Comparison of ENCODE assay signal across 2 mouse cellular contexts in the genomic region with DNA sequence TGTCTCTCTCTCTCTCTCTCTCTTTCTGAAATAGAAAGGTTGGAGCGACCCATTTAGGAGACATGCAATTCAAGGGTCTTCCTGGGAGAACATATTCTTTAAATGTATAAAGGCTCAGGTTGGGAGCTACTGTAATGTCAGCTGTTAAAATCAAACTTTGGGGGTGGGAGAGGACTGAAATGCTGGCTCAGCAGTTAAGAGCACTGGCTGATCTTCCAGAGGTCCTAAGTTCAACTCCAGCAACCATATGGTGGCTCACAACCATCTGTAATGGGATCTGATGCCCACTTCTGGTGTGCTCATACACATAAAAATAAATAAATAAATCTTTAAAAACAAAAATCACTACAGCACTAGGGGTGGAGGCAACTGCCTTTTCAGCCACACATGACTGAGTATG.
TF ChIP-seq lines count a peak whose summit lies in the region.

No protein-coding gene starts in this region.

TF ChIP-seq in CH12.LX, 34 proteins besides CTCF, POLR2A, EP300 and RAD21:
- peak; percentile 66; the same call in 1 of the 2 replicates for TF ChIP-seq MAFK (IDR thresholded peaks at IDR 0.05; ENCODE audit: insufficient replicate concordance, low read length)
- no peak for TF ChIP-seq SMC3 (IDR thresholded peaks at IDR 0.05; ENCODE audit: low read depth, low read length)

TF ChIP-seq in ES-E14, 5 proteins besides CTCF, POLR2A, EP300 and RAD21 (continued from another document):
- TF ChIP-seq ZNF384 (IDR thresholded peaks at IDR 0.05; ENCODE audit: low read depth, low read length) (no peak), HCFC1 (IDR thresholded peaks at IDR 0.05; ENCODE audit: borderline replicate concordance, insufficient read depth, low read length) (no peak)
